Mouse (Mus musculus) gastrocnemius, postnatal 25 days (tissue): ENCODE measurements around the gene Apobec2. TPM values are rescaled to one million over a fixed set of nuclear protein-coding genes. Genes with fewer than 3 reads are reported as not detected.
"Not testable (repeated sequence)": the region's sequence is repeated elsewhere in the genome, so short reads cannot be mapped to it uniquely, and the experiment has no call there.

ENCODE experiments used
- DNase-seq: peaks from one replicate; pipeline ENCODE4 v3.0.0; 2022
- long read RNA-seq, 2 experiments: library from polyadenylated mRNA; stranded (forward); transcript quantifications; one replicate each; pipeline ENCODE4 v2.0.0; 2021
- total RNA-seq, 2 experiments: library from RNA; stranded (reverse); gene quantifications; 1 replicate in 1 of 2; 2 replicates in 1 of 2; pipeline ENCODE4 v1.2.3; 2021

Gene Apobec2
- total RNA-seq: 100 to 1,000 TPM; 500 to 744 TPM
- long read RNA-seq, experiment 1, transcript Apobec2-201 (3 exons, 1,420 nt): major isoform, 600 of 7,656 reads
- long read RNA-seq, experiment 1, partial matches to known transcripts: 24 of 7,656 reads
- long read RNA-seq, experiment 1, other reads (novel, unspliced or antisense): 7,028 of 7,656 reads
- long read RNA-seq, experiment 2, transcript Apobec2-201 (3 exons, 1,420 nt): major isoform, 786 of 5,505 reads
- long read RNA-seq, experiment 2, partial matches to known transcripts: 22 of 5,505 reads
- long read RNA-seq, experiment 2, other reads (novel, unspliced or antisense): 4,694 of 5,505 reads

GRCm38 (mm10) chr17:48432158-48432980 lies at the start of gene Apobec2:
Apobec2 (minus strand) TSS chr17:48432930.
- peak; percentile 81 for DNase-seq

DNA sequence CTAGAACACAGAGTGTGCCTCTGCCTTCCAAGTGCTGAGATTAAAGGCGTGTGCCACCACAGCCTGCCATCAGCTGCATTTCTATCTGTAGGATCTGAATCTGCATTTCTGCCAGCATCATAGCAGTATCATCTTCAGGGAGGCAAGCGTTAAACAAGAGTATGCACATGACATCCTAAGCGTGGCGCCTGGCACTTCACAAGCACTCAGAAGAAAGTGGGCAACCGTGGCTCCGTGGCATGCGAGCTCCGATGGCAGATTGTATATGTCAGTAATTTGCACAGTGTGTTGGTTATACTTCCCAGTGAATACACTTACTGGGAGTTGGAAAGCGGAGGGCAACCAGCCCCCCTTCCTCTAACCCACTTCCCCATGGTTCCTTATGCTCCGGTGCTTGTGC lies 47.2 kb upstream of the Apobec2 start:
- DNase-seq: no peak

GRCm38 (mm10) chr17:48475444-48475843 lies 42.7 kb upstream of the Apobec2 start:
- DNase-seq: no peak

GRCm38 (mm10) chr17:48474282-48474681 lies 41.6 kb upstream of the Apobec2 start:
- DNase-seq: not testable (repeated sequence)

- peak; percentile 57 for DNase-seq
These were observed 34.9 kb upstream of the Apobec2 start for GRCm38 (mm10) chr17:48467395-48468231.

DNA sequence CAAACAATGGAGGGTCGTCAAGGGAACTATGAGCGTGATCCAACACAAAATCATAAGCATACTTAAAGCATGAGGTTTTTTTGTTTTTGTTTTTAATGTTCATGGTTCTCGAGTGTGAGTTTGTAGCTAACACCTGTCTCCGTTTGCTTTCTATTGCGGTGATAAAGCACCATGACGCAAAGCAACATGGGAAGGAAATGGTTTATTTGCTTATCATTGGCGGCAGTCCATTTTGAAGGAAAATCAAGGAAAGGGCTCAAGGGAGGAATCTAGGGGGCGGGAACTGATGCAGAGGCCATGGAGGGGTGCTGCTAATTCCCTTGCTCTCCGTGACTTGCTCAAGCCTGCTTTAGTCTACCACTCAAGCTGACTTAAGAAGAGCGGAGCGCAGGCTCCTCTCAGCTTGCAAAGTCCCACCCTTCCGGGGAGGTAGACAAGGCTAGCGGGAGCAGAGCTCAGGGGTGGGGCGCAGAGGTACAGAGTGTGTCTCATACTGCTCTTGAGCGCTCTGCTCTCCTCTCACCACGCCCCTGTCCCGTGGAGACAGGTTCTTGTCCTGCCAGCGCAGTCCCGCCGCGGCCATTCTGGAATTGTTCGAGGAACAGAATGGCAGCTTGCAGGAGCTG lies 34.2 kb upstream of the Apobec2 start:
- DNase-seq: no peak

DNA sequence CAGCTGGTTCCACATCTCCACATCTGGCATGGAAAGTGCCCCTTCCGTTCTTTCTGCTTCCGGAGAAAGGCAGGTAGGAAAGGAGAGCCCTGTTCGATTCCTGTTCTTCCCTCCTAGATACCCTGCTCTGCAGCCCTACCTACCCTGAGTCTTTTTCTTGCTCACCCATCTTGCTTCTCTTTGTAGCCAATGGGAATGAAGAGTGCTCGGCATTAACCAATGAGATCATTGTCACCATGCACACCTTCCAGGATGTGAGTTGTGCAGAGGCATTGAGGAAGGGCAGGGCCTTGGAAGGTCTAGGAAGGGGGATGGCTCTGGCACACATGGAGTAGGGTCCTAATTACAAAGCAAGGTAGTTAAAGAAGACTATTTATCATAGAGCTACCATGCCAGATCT lies 30.7 kb upstream of the Apobec2 start:
- no peak for DNase-seq

DNA sequence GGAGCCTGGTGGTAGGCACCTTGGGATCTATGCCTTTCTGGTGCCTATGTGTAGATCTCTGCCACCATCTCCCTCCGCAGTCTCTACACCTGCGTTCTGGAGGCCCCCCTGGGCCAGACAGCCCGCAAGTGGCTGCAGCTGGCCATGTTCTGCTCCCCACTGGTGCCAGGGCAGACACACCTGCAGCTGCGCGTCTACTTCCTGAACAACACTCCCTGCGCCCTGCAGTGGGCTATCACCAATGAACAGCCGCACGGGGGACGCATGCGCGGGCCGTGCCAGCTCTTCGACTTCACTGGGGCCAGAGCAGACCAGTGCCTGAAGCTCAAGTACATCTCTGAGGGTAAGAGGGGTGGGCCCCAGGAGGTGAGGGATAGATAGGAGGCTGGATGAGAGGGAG lies 29.4 kb upstream of the Apobec2 start:
- no peak for DNase-seq

DNA sequence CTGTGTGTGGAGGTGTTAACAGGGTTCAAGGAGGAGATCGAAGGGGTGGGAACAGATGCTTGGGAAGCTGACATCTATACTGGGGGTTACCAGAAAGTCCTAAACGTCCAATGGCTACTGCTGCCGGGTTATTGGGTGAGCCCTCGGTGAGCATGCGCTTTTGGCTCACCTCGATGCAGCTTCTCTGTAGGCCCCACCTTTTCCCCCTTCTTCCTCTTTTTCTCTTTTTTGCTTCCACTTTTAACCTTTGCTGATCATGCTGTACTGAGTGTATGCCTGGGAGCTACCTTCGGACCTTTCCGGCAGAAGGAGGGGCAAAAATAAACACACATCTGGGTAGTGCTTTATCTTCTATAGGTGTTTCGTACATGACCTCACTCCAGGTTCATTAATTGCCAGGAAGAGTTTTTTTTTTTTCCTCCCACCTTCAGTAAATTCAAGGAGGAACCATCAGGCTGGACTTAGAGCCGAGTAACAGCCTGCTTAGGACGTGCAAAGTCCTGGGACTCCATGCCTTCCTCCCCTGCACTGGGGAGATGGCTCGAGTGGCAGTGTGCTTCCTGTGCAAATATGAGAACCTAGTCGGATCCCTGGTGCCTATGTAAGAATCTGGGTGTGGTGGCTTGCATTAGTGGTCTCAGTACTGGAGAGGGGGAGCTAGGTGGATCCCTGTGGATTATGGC lies 25.4 kb upstream of the Apobec2 start:
- DNase-seq: no peak

DNA sequence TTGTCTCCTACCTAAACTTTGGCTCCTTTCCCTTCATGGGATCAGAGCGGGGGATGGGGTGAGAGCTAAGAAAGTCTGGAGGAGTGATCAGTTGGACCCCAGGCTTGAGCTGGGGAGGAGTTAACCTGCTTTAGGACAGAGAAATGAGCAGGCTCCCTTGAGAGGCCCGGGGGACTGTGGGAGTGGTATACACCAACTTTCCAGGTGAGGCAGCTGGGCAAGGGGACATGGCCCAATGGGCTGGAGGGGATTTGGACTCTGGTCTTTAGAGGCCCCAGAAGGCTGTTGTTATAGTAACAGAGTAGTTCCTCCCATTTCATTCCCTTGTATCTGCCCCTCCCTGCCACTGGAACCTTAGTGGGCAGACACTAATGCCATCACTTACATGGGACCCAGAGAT lies 23.2 kb upstream of the Apobec2 start:
- DNase-seq: no peak

DNA sequence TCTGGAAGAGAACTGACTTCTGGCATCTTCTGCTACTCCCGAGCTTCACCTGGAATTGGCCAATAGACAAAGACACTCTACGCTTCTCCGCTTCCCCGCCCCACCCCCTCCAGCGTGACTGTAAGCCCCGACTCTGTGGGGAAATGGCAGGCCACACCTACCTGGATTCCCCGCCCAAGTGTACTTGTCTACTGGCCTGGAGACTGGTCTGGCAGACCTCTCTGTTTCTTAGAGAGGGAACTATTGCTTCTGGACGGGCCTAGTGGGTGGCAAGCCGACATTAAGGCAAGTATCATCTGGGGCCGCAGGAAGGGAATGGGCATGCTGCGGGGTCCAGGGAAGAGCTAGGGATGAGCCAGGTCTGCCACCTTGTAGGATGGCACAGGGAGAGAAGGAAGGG lies 22.0 kb upstream of the Apobec2 start, which contains the start of gene Unc5cl:
Gene Unc5cl (plus strand): TSS at position 214 of the 400 bp plus-strand sequence.
- no peak for DNase-seq

GRCm38 (mm10) chr17:48454190-48454589 lies 21.5 kb upstream of the Apobec2 start:
- no peak for DNase-seq

- no peak for DNase-seq
These were observed 20.8 kb upstream of the Apobec2 start for GRCm38 (mm10) chr17:48453489-48453888.

DNA sequence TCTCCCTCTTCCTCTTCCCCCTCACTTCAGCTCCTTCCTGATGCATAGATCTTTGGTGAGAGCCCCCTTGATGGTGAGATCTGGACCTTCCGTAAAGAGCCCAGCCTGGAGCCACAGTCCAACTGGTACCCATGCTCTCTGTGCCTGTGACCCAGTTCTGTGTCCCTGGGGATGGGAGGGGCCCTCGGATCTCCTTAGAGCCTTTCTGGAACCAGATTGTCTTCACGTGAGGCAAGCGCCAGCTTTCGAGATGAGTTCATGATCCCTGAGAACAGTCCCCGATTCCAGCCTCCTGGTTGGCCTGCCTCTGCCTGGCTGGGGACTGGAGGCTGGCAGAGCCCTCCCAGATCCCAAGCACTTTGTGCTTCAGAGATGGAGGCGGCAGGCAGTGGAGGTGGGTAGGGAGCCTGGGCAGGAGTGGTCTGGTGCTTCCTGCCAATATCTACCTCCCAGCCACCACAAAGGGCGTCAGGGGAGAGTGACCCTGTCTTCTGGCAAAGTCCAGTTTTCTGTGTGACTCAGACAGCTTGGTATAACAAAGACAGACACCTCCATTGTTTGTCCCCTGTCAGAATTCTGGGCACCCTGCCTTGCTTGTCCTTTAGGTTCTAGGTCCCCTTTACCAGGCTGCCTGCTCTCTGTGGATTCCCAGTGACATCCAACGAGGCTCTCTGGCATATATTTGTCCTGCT lies 19.2 kb upstream of the Apobec2 start:
- DNase-seq: no peak

- DNase-seq: no peak
These were observed 18.6 kb upstream of the Apobec2 start, which contains the start of gene Tspo2 for GRCm38 (mm10) chr17:48451353-48451675. Tspo2 (minus strand) TSS chr17:48451522.

DNA sequence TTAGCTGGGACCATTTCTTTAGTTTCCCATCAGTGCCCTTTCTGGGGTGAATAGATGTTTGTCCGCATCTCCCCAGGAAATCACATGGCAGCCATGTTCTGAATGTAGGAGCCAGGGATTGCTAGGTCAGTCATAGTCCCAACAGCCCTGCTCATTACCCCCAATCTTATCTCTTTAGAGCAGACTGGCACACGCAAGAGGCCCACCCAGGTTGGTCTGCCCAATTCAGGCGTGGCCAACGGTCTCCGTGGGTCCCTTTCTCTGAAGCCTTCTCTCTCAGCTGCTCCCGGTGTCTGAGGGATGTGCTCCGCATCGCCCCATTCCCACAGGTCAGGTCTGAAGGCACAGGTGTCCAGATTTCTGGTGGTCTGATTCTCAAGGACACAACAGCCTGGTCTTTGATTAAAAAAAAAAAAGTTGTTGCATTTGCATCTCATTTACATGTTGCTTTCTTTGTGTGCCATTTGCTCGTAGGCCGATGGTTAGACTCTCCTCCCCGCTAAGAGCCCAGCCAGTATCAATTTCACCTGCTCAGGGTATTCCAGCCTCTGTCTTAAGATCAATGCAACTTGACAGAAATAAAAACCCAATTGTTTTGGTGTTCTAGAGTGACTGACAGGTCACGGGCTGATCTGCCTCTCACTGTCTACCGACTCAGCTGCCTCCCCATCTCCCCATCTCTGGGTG lies 18.1 kb upstream of the Apobec2 start:
- no peak for DNase-seq

DNA sequence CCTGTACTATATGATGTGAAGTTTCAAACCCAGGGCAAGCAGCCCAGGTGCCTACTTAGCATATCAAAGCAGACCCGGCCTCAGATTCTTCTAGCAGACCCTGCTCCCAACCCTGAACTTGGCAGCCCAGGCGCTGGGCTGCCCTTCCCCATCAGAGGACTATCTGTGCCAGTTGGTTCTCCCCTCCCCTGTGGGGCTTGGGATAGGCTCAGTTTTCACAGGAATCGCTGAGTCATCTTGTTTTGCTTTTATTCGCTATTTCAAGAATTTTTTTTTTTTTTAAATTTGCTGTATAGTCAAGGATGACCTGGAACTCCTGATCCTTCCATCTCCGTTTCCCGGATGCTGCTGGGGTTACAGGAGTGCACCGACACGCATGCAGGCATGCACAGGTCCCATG lies 14.9 kb upstream of the Apobec2 start:
- DNase-seq: no peak

- no peak for DNase-seq
These were observed 10.9 kb upstream of the Apobec2 start for GRCm38 (mm10) chr17:48443542-48444145.

- DNase-seq: no peak
These were observed 10.2 kb upstream of the Apobec2 start for GRCm38 (mm10) chr17:48442745-48443457.
